Mouse (Mus musculus) intestine, postnatal 0 days (tissue): ENCODE measurements around the gene Nup107. TPM values are rescaled to one million over a fixed set of nuclear protein-coding genes. Genes with fewer than 3 reads are reported as not detected.

Experiments used
- ATAC-seq: fragments of 200-750 bp; cut with Nextera tagmentation; 2 replicates; pipeline ENCODE4 v1.8.0; 2017; ENCODE audit warnings: mild to moderate bottlenecking, moderate TSS enrichment, moderate library complexity
- H3K27ac ChIP-seq: fragments of 300-500 bp; sonication (generic); 2 replicates; pipeline ENCODE4 v1.5.1; 2014; ENCODE audit warnings: mild to moderate bottlenecking, low read depth, low read length, moderate library complexity
- H3K27me3 ChIP-seq: fragments of 300-500 bp; sonication (generic); replicated peaks from 2 replicates; pipeline ENCODE4 v1.6.1; 2014; ENCODE audit warnings: low read length, mixed read lengths; ENCODE audit not compliant: control insufficient read depth, insufficient read depth
- H3K36me3 ChIP-seq: fragments of 300-500 bp; sonication (generic); 2 replicates; pipeline ENCODE4 v1.6.1; 2014; ENCODE audit warnings: mild to moderate bottlenecking, moderate library complexity; ENCODE audit not compliant: control insufficient read depth, insufficient read depth
- H3K4me1 ChIP-seq: fragments of 300-500 bp; sonication (generic); replicated peaks from 2 replicates; pipeline ENCODE4 v1.6.1; 2014; ENCODE audit warnings: antibody characterized with exemption, low read length, mixed read lengths; ENCODE audit not compliant: control insufficient read depth, insufficient read depth
- H3K4me2 ChIP-seq: fragments of 300-500 bp; sonication (generic); replicated peaks from 2 replicates; pipeline ENCODE4 v1.6.1; 2014; ENCODE audit warnings: low read depth, mild to moderate bottlenecking, moderate library complexity
- H3K4me3 ChIP-seq: fragments of 300-500 bp; sonication (generic); 2 replicates; pipeline ENCODE4 v1.5.1; 2014; ENCODE audit warnings: low read depth, low read length
- H3K9ac ChIP-seq: fragments of 300-500 bp; sonication (generic); 2 replicates; pipeline ENCODE4 v1.6.1; 2014; ENCODE audit warnings: mild to moderate bottlenecking, low read depth, low read length
- H3K9me3 ChIP-seq: fragments of 300-500 bp; sonication (generic); 2 replicates; pipeline ENCODE4 v1.6.1; 2016; ENCODE audit warnings: mixed run types; ENCODE audit not compliant: control insufficient read depth
- CTCF ChIP-seq: sonication (generic); IDR thresholded peaks from 2 replicates; pipeline ENCODE4 v1.5.1; 2016; ENCODE audit warnings: low read depth, mild to moderate bottlenecking, control low read depth, antibody characterized with exemption, moderate library complexity
- WGBS: fragments of 180-500 bp; shearing (Covaris S2); extraction: QIAGEN DNeasy Blood & Tissue Kit; methylation state at CpG from one replicate; pipeline ENCODE4 v1.1.7; 2014; 5-methylcytosine and 5-hydroxymethylcytosine counted together
- polyA plus RNA-seq: library from polyadenylated mRNA; unstranded; fragments of >200 nt; fragmentation: Nextera tagmentation; extraction: Ambion mirVana; gene quantifications from 2 replicates; pipeline ENCODE4 v1.2.1, GENCODE M21; 2015

Gene Nup107
- polyA plus RNA-seq, 1 experiment from 2014 or later, result 16.2 TPM

GRCm38 (mm10) chr10:117756784-117757183, 35.7 kb downstream of the Nup107 start:
- WGBS, result 94% methylated on average over 5 of the region's 5 CpGs
- no peak overlapping the region for H3K4me3 ChIP-seq
- no peak for TF ChIP-seq CTCF
- no peak overlapping the region for H3K4me2 ChIP-seq
- H3K9ac ChIP-seq, result no peak overlapping the region
- peaks cover 77% of the 10 kb centered on the region for H3K36me3 ChIP-seq
- no peak overlapping the region for H3K27ac ChIP-seq
- no peak for ATAC-seq
- no peaks in the 10 kb centered on the region for H3K27me3 ChIP-seq
- no peaks in the 10 kb centered on the region for H3K9me3 ChIP-seq
- H3K4me1 ChIP-seq, result no peaks in the 10 kb centered on the region

GRCm38 (mm10) chr10:117755799-117756467, 36.6 kb downstream of the Nup107 start:
- H3K9me3 ChIP-seq, result no peaks in the 10 kb centered on the region
- no peak overlapping the region for H3K9ac ChIP-seq
- no peak overlapping the region for H3K4me2 ChIP-seq
- ATAC-seq, result no peak
- TF ChIP-seq CTCF, result no peak
- H3K36me3 ChIP-seq, result peaks cover 77% of the 10 kb centered on the region
- H3K4me1 ChIP-seq, result no peaks in the 10 kb centered on the region
- no peaks in the 10 kb centered on the region for H3K27me3 ChIP-seq
- 91% methylated on average over 11 of the region's 11 CpGs for WGBS
- H3K4me3 ChIP-seq, result no peak overlapping the region
- H3K27ac ChIP-seq, result no peak overlapping the region

GRCm38 (mm10) chr10:117755086-117755798, 37.3 kb downstream of the Nup107 start:
- Histone ChIP-seq H3K36me3 (peaks cover 73% of the 10 kb centered on the region), H3K9ac (no peak overlapping the region), H3K4me3 (no peak overlapping the region), H3K27ac (no peak overlapping the region), H3K27me3 (no peaks in the 10 kb centered on the region), H3K4me2 (no peak overlapping the region), H3K9me3 (no peaks in the 10 kb centered on the region), H3K4me1 (no peaks in the 10 kb centered on the region)
- TF ChIP-seq CTCF, result no peak
- ATAC-seq, result no peak
- 88% methylated on average over 13 of the region's 13 CpGs for WGBS

- Histone ChIP-seq H3K9ac (no peak overlapping the region), H3K27ac (no peak overlapping the region), H3K36me3 (peaks cover 75% of the 10 kb centered on the region), H3K4me2 (no peak overlapping the region), H3K4me1 (no peaks in the 10 kb centered on the region), H3K4me3 (no peak overlapping the region), H3K27me3 (no peaks in the 10 kb centered on the region), H3K9me3 (no peaks in the 10 kb centered on the region)
- no peak for TF ChIP-seq CTCF
- 94% methylated on average over 7 of the region's 7 CpGs for WGBS
- no peak for ATAC-seq
Observed at GRCm38 (mm10) chr10:117754609-117754940, 37.9 kb downstream of the Nup107 start.

- no peak for ATAC-seq
- TF ChIP-seq CTCF, result no peak
Observed at GRCm38 (mm10) chr10:117753711-117754608, 38.5 kb downstream of the Nup107 start.

GRCm38 (mm10) chr10:117752851-117753647, 39.5 kb downstream of the Nup107 start:
- no peak for TF ChIP-seq CTCF
- 96% methylated on average over 5 of the region's 5 CpGs for WGBS
- H3K4me3 ChIP-seq, result no peak overlapping the region

More at GRCm38 (mm10) chr10:117753711-117754608, 38.5 kb downstream of the Nup107 start:
- Histone ChIP-seq H3K27ac (no peak overlapping the region), H3K4me1 (no peaks in the 10 kb centered on the region), H3K9me3 (no peaks in the 10 kb centered on the region), H3K4me3 (no peak overlapping the region), H3K27me3 (no peaks in the 10 kb centered on the region), H3K4me2 (no peak overlapping the region), H3K9ac (no peak overlapping the region), H3K36me3 (peaks cover 72% of the 10 kb centered on the region)
- WGBS, result 88% methylated on average over 8 of the region's 8 CpGs

More at GRCm38 (mm10) chr10:117752851-117753647, 39.5 kb downstream of the Nup107 start:
- no peaks in the 10 kb centered on the region for H3K4me1 ChIP-seq
- peaks cover 66% of the 10 kb centered on the region for H3K36me3 ChIP-seq
- no peak overlapping the region for H3K27ac ChIP-seq
- H3K9me3 ChIP-seq, result no peaks in the 10 kb centered on the region
- no peaks in the 10 kb centered on the region for H3K27me3 ChIP-seq
- no peak overlapping the region for H3K9ac ChIP-seq
- ATAC-seq, result no peak
- H3K4me2 ChIP-seq, result no peak overlapping the region
